Mouse (Mus musculus) midbrain, embryonic 10.5 days (tissue): Measurements from ENCODE around the gene Slc6a12. TPM values are rescaled to one million over a fixed set of nuclear protein-coding genes. Genes with fewer than 3 reads are reported as not detected.

Experiments used
- DNase-seq: peaks from one replicate; pipeline ENCODE4 v3.0.0-alpha.2; 2017; ENCODE audit warnings: low spot score
- H3K27ac ChIP-seq: fragments of 300-500 bp; sonication (generic); replicated peaks from 2 replicates; pipeline ENCODE4 v1.5.1; 2016; ENCODE audit warnings: mild to moderate bottlenecking
- H3K27me3 ChIP-seq: fragments of 300-500 bp; sonication (generic); 2 replicates; pipeline ENCODE4 v1.6.1; 2016; ENCODE audit warnings: low read depth, mild to moderate bottlenecking; ENCODE audit not compliant: poor library complexity, severe bottlenecking
- H3K36me3 ChIP-seq: fragments of 300-500 bp; sonication (generic); 2 replicates; pipeline ENCODE4 v1.6.1; 2016; ENCODE audit warnings: mild to moderate bottlenecking, moderate library complexity
- H3K4me1 ChIP-seq: fragments of 300-500 bp; sonication (generic); 2 replicates; pipeline ENCODE4 v1.6.1; 2016
- H3K4me3 ChIP-seq: fragments of 300-500 bp; sonication (generic); 2 replicates; pipeline ENCODE4 v1.5.1; 2016; ENCODE audit warnings: mild to moderate bottlenecking, moderate library complexity
- H3K9me3 ChIP-seq: fragments of 300-500 bp; sonication (generic); replicated peaks from 2 replicates; pipeline ENCODE4 v1.6.1; 2016; ENCODE audit warnings: mild to moderate bottlenecking
- WGBS: fragments of 180-500 bp; shearing (Covaris S2); methylation state at CpG from one replicate; pipeline ENCODE4 v1.1.7; 2016; 5-methylcytosine and 5-hydroxymethylcytosine counted together
- polyA plus RNA-seq: library from polyadenylated mRNA; unstranded; fragments of >200 nt; fragmentation: Nextera tagmentation; extraction: Ambion mirVana; gene quantifications from 2 replicates; pipeline ENCODE4 v1.2.1, GENCODE M21; 2016

Slc6a12 gene
- 0.10 TPM in 1 of 2 replicates, not detected in the other for polyA plus RNA-seq

DNA sequence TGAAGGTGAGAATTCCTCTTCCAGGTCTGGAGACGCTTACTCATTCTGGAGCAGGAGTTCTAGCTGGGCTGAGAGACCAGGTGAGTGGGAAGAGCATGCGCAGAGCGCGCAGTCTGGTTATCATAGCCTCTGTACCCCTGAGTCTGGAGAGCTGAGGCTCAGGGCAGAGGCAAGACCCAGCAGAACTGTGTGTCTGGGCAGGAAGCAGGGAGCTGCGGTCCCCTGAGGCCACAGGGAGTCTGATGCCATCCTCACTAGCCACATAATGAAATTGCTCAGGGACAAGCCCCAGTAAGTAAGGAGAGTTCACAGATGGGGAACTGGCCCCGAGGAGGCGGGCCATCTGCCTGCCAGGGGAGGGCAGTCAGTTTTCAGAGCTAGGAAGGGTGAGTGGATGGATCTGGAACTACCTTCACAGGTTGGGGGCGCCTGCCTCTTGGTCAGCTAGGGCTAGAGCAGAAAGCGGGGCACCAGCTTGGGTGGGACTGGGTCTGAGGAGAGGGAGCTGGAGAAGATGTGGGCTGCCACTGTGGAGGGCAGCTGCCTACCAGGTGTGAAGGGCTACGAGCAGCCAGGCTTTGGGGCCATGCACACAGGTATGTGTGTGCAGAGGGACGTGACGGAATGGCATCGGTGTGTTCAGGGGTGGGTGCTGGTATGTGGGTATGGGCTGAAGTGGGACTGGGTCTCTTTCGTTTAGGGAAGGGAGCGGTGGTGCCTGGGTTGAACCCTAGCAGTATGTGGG lies at the start of gene Slc6a12:
TSS of gene Slc6a12 (plus strand) at position 51 of the 745 bp plus-strand sequence.
- Histone ChIP-seq H3K4me3 (no peak within 1 kb of the TSS), H3K9me3 (no peaks in the 10 kb centered on the region), H3K36me3 (no peaks in the 10 kb centered on the region), H3K4me1 (peaks cover 32% of the 10 kb centered on the region), H3K27ac (peak within 1 kb of the TSS; percentile 25; the same call in 1 of the 2 replicates), H3K27me3 (peaks cover 14% of the 10 kb centered on the region)
- no peak for DNase-seq
- WGBS: 84% methylated on average over 15 of the region's 15 CpGs

DNA sequence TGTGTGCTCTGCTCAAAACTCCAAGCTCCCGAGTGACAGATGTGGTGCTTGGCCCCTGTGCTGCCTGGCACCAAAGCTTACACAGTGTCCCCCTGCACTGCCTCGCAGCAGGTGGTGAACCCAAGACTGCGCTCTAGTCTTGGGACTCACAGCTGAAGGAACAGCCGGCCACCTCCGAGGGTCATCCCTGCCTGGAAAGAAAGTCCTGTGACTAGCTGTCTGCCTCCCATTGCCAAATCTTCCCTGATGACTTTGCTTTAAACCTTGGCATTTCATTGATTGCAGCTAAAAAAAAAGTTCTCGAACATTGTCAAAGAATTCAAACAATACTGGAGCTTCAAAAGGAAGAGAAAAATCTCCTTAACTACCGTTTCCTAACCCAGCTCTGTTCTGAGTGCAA lies 43.6 kb upstream of the Slc6a12 start:
- Histone ChIP-seq H3K27ac (no peak overlapping the region), H3K36me3 (no peaks in the 10 kb centered on the region), H3K4me1 (peaks cover 23% of the 10 kb centered on the region), H3K9me3 (no peaks in the 10 kb centered on the region), H3K27me3 (peaks cover 19% of the 10 kb centered on the region), H3K4me3 (no peak overlapping the region)
- WGBS: 56% methylated on average over 7 of the region's 7 CpGs
- no peak for DNase-seq

DNA sequence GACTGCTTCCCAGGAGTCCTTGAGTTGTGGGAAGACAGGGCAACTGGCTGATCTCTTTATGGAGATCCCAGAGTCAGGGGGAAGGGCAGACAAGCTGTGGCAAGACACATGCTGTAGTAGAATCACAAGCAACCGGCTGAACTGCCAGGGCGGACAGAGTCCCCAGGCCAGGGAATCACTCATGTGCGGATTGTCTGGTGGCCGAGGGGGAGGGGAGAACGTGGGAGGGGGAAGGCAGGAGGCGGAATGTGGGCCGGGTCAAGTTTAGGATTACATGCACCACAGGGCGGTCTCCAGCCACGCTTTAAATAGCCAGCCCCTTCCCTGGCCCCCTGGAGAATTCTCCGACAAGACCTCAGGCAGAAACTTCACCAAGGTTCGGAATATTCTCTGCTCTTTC lies 42.9 kb upstream of the Slc6a12 start, which contains the start of gene Slc6a13:
TSS of gene Slc6a13 (plus strand) at position 274 of the 400 bp plus-strand sequence.
- H3K36me3 ChIP-seq: no peaks in the 10 kb centered on the region
- 3% methylated on average over 11 of the region's 11 CpGs for WGBS
- peaks cover 26% of the 10 kb centered on the region for H3K4me1 ChIP-seq
- H3K27me3 ChIP-seq: peaks cover 19% of the 10 kb centered on the region
- H3K9me3 ChIP-seq: no peaks in the 10 kb centered on the region
- peak; percentile 78 for DNase-seq
- H3K27ac ChIP-seq: peak within 1 kb of the TSS; percentile 57
- H3K4me3 ChIP-seq: peak within 1 kb of the TSS; percentile 27; the same call in 1 of the 2 replicates

DNA sequence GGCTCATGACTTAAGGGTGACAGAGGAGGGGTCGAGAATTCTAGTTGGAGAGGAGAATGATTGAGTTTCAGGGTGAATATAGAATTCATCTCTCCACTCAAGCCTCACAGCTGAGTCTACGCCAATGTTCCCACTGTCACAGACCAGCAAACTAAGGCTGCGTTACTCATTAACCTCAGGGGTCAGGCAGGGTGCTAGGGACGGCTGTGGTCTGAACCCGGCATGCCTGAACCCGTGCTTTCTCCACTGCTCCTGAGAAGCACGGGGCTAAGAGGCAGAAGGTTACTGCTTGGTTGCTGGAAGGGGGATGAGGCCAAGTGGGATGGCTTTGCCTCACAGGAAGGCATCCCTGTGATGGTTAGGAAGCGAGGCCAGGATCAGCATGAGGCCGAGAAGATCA lies 42.4 kb upstream of the Slc6a12 start:
- no peak for DNase-seq
- peak overlapping the region; percentile 27; the same call in 1 of the 2 replicates for H3K4me3 ChIP-seq
- H3K27me3 ChIP-seq: peaks cover 19% of the 10 kb centered on the region
- H3K9me3 ChIP-seq: no peaks in the 10 kb centered on the region
- H3K27ac ChIP-seq: peak overlapping the region; percentile 57; the same call in 1 of the 2 replicates
- H3K4me1 ChIP-seq: peaks cover 26% of the 10 kb centered on the region
- no peaks in the 10 kb centered on the region for H3K36me3 ChIP-seq
- 63% methylated on average over 9 of the region's 9 CpGs for WGBS

DNA sequence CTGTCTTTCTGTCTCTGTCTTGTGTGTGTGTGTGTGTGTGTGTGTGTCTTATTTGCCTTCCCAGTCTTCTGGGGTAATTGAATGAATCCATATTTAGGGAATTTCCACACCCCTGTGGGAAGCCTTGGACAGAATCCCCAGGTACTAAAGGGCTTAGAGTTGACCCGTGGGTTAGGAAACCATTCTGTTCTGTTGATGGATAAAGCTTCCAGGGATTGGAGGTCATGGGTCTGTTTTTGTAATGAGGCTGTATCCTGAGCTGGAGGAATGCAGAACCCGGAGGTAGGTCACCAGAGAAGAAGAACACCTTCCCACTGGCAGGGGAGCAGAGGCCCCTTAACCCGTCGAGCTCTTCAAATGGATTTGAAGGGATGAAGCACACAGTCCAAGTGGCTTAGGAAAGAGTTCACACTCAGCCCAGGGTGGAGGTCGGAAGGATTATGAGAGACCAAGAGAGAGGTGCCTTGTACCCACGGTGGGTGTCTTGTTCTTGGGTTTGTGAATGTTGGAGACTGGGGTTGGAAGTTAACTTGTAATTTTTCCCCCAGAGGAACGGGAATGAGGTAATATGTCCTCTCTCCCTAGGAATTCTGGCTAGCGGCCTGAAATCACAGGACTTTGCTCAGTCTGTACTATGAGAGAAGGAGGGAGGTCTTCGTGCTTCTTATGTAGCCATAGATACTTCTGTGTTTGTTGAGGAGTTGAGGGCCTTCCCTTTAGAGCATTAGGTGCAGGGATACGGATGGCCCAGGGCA lies 39.2 kb upstream of the Slc6a12 start:
- H3K36me3 ChIP-seq: no peaks in the 10 kb centered on the region
- WGBS: 68% methylated on average over 10 of the region's 10 CpGs
- H3K27me3 ChIP-seq: peaks cover 19% of the 10 kb centered on the region
- H3K4me3 ChIP-seq: no peak overlapping the region
- H3K27ac ChIP-seq: no peak overlapping the region
- DNase-seq: no peak
- peaks cover 26% of the 10 kb centered on the region for H3K4me1 ChIP-seq
- no peaks in the 10 kb centered on the region for H3K9me3 ChIP-seq

DNA sequence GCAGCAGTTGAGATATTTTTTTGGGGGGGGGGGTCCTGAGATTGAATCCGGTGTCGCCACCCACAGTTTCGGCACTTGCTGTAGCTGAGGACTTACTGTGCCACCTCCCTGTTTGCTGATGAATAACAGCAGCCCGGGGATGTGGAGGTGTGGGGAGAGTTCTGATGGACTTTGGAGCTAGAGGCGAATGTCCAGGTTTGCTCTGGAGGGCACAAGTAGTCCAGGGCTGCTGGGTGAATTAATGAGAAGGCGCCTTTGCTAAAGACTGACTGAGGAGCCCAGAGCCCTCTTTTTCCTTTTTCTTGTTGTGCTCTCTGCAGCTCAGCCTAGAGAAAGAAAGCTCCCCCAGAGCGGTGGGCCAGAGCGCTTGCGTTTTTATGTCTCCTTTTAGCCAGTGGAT lies 38.2 kb upstream of the Slc6a12 start:
- no peak overlapping the region for H3K27ac ChIP-seq
- H3K9me3 ChIP-seq: no peaks in the 10 kb centered on the region
- H3K4me1 ChIP-seq: peaks cover 20% of the 10 kb centered on the region
- no peaks in the 10 kb centered on the region for H3K36me3 ChIP-seq
- 87% methylated on average over 9 of the region's 9 CpGs for whole genome bisulfite sequencing
- H3K4me3 ChIP-seq: no peak overlapping the region
- no peak for DNase-seq
- peaks cover 19% of the 10 kb centered on the region for H3K27me3 ChIP-seq

DNA sequence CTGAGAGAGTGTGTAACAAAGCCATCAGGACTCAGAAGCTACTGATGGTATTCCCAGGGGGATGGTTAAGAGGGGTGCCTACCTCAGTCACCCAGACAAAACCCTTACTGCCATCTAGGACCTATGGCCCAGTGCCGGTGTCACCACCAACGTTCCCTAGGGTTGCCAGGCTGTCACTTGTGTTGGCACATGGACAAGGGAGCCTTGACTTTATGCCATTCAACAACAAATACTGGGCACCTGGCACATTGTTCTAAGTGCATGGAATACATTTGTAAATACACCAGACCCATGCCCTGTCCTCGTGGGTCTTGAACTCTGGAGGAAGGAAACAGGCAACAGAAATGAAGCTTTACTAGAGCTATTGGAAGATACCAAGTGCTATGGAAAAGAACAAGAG lies 37.3 kb upstream of the Slc6a12 start:
- H3K4me3 ChIP-seq: no peak overlapping the region
- H3K9me3 ChIP-seq: no peaks in the 10 kb centered on the region
- peaks cover 16% of the 10 kb centered on the region for H3K27me3 ChIP-seq
- DNase-seq: no peak
- 88% methylated on average over 3 of the region's 3 CpGs for WGBS
- peaks cover 11% of the 10 kb centered on the region for H3K4me1 ChIP-seq
- H3K36me3 ChIP-seq: no peaks in the 10 kb centered on the region
- no peak overlapping the region for H3K27ac ChIP-seq

DNA sequence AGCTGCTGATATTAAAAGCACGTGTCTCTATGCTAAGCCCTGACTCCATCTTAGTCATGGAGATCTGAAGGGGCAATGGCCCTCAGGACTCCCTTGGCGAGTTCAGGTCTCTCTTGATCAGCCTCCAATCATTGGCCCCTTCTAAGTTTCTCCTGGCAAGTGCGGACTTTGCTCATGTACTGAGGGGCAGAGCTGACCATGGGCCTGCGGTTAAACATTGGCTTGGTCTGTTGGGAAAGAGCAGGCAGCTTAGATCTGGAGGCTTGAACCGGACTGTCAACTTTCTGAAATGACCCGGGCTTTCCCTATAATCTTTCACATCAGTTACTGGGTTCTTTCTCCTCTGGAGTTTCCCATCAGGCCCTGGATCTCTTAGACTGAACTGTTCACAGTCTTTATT lies 31.9 kb upstream of the Slc6a12 start:
- no peak overlapping the region for H3K4me3 ChIP-seq
- WGBS: 93% methylated on average over 6 of the region's 6 CpGs
- H3K27me3 ChIP-seq: no peaks in the 10 kb centered on the region
- no peak overlapping the region for H3K27ac ChIP-seq
- H3K4me1 ChIP-seq: no peaks in the 10 kb centered on the region
- DNase-seq: no peak
- H3K9me3 ChIP-seq: no peaks in the 10 kb centered on the region
- no peaks in the 10 kb centered on the region for H3K36me3 ChIP-seq

DNA sequence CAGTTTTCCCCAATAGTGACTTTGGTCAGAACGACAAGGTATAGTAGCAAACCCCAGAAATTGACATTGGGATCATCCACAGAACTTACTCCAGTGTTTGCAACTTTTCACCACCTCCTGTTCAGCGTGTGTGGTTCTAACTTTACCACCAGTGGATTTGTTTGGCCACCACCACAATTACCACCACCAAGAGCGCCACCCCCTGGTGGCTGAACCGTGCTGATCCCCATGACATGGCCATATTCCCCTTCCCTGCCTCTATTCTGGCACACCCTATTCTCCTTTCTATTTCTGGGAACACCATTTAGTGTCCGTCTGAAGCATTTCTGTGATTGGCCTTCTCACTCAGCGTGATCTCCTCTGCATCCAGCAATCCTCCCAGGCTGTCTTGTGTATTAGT lies 23.8 kb upstream of the Slc6a12 start:
- H3K27ac ChIP-seq: no peak overlapping the region
- H3K9me3 ChIP-seq: no peaks in the 10 kb centered on the region
- H3K27me3 ChIP-seq: no peaks in the 10 kb centered on the region
- H3K4me1 ChIP-seq: no peaks in the 10 kb centered on the region
- no peak overlapping the region for H3K4me3 ChIP-seq
- no peaks in the 10 kb centered on the region for H3K36me3 ChIP-seq
- no peak for DNase-seq
- WGBS: 71% methylated on average over 6 of the region's 6 CpGs

DNA sequence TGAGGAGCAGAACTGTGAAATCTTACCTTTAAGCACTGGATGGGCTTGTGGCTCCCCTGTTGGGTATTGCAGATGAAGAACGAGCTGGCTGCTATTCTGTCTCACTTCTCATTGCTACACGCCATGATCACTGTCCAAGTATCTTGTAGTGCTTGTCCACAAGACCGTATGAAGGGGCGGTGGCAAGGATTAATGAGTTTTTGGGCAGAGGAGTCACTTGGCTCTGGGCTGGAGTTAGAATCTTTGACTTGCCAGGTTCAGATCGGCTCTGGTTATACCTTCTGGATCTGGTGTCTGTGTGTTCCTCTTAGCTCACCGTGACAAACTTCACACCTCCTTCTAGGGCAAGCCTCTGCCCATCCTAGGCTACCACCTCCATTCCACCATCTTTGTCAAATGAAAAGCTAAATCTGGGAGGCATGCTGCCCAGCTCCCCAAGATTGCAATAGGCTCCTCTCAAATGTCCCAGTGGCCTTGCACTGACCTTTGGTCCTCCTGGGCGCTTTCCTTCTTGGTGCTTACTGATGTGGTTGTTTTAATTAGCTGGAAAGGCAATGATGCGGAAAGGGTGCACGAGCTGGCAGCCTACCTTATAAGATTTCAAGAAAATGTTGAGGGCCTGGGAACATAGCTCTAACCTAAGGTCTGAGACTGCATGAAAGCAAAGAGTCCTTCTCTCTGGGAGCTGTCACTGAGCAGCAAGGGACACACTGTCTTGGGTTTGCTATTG lies 20.3 kb upstream of the Slc6a12 start:
- Histone ChIP-seq H3K36me3 (no peaks in the 10 kb centered on the region), H3K9me3 (no peaks in the 10 kb centered on the region), H3K4me3 (no peak overlapping the region), H3K4me1 (peaks cover 13% of the 10 kb centered on the region; the same call in 1 of the 2 replicates), H3K27ac (no peak overlapping the region), H3K27me3 (no peaks in the 10 kb centered on the region)
- no peak for DNase-seq
- WGBS: 84% methylated on average over 9 of the region's 9 CpGs

DNA sequence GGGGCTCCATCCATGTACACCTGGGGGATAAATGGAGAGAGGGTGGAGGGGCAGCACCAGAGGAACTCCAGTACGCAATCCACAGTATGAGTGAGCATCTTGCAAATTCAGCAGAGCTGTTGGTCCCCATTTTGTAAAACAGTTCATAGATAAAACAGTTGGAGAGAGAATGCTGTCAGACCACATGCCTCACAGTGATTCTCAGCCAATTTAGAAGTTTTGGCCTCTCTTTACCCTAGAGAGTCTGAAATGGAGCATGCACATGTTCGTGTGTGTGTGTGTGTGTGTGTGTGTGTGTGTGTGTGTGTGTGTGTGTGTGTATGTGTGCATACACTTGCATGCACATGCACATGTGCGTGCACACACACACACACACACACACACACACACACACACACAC lies 17.6 kb upstream of the Slc6a12 start:
- H3K9me3 ChIP-seq: no peaks in the 10 kb centered on the region
- no peaks in the 10 kb centered on the region for H3K36me3 ChIP-seq
- peaks cover 34% of the 10 kb centered on the region for H3K4me1 ChIP-seq
- H3K27me3 ChIP-seq: peaks cover 7% of the 10 kb centered on the region; the same call in 1 of the 2 replicates
- no peak overlapping the region for H3K4me3 ChIP-seq
- WGBS: 91% methylated on average over 3 of the region's 3 CpGs
- H3K27ac ChIP-seq: no peak overlapping the region
- DNase-seq: no peak

DNA sequence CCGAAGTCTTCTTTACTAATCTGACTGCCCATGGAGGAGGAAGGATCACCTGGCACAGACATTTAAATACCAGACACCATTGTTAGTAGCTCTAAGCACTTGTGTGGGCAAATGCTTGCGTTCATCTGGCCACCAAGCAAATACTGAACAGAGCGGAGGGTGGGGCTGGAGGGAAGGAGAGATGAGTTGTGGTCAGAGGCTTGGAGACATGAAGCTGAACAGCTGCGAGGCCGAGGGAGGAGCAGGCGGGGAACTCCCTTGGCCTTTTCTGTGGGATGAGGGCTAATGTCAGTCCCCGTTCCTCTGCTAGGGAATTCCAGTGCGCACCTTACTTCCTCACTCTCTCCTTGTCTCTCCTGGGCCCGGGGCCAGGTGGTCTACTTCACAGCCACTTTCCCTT lies 17.1 kb upstream of the Slc6a12 start:
- 85% methylated on average over 9 of the region's 9 CpGs for WGBS
- DNase-seq: no peak
- Histone ChIP-seq H3K36me3 (no peaks in the 10 kb centered on the region), H3K27ac (no peak overlapping the region), H3K27me3 (peaks cover 8% of the 10 kb centered on the region; the same call in 1 of the 2 replicates), H3K9me3 (no peaks in the 10 kb centered on the region), H3K4me3 (no peak overlapping the region), H3K4me1 (peaks cover 36% of the 10 kb centered on the region)
